Comparison of ENCODE assay signal across 15 mouse cellular contexts in genomic region chr11:24200310-24200709, GRCm38 (mm10).
DNase-seq lines count a peak whose midpoint lies in the region; ATAC-seq lines count a peak whose summit lies in the region.
"Had no signal": no experiment of that assay in that cellular context is flagged by ENCODE, and none has a peak within 500 bp of the region (broad histone marks: within the 10 kb centered on the region; RNA-seq: fewer than 3 reads in every experiment).

No protein-coding gene starts in this region.

- H3K9me3 ChIP-seq in heart, embryonic 10.5 days: no peaks in the 10 kb centered on the region
- H3K9me3 ChIP-seq: midbrain, embryonic 13.5 days; stomach, embryonic 15.5 days had no signal

- H3K4me3 ChIP-seq in heart, embryonic 10.5 days: no peak overlapping the region
- H3K4me3 ChIP-seq: midbrain, embryonic 13.5 days; stomach, embryonic 15.5 days had no signal

- ATAC-seq in granulocyte monocyte progenitor cell, adult 5-6 weeks (replicated peaks; ENCODE audit: poor library complexity, severe bottlenecking): peak; percentile 91
- ATAC-seq: hindbrain, postnatal 0 days; midbrain, embryonic 13.5 days had no signal

- peak overlapping the region; percentile 84; the same call in 1 of the 2 replicates for H3K27ac ChIP-seq in heart, embryonic 10.5 days
- H3K27ac ChIP-seq: hindbrain, postnatal 0 days; midbrain, embryonic 13.5 days; stomach, embryonic 15.5 days had no signal

- 75% methylated on average over 5 of the region's 5 CpGs for WGBS in heart, embryonic 10.5 days

- no peaks in the 10 kb centered on the region for H3K27me3 ChIP-seq in heart, embryonic 10.5 days (ENCODE audit: insufficient read depth, poor library complexity, severe bottlenecking)
- H3K27me3 ChIP-seq: stomach, embryonic 15.5 days had no signal

- no peak for DNase-seq in heart, embryonic 10.5 days (ENCODE audit: low spot score)
- no peak for DNase-seq in heart, postnatal 4 days
- DNase-seq in A20 (ENCODE audit: low read depth, low spot score) (peak; percentile 87), MN1 (ENCODE audit: low spot score) (no peak)
- DNase-seq in skeletal muscle tissue, adult 2 months (ENCODE audit: low read depth, low spot score): peak; percentile 6
- no peak for DNase-seq in gastrocnemius, postnatal 10 days
- DNase-seq in cerebellum, adult 9-10 months: no peak
- DNase-seq: cerebellum, adult 2 months; gastrocnemius, postnatal 14 days; kidney, adult 2 months; right cerebral cortex, postnatal 25 days had no signal

- no peaks in the 10 kb centered on the region for H3K36me3 ChIP-seq in heart, embryonic 10.5 days
- H3K36me3 ChIP-seq: midbrain, embryonic 13.5 days; stomach, embryonic 15.5 days had no signal

- peaks cover 50% of the 10 kb centered on the region for H3K4me1 ChIP-seq in heart, embryonic 10.5 days

Comparison
In these comparisons a context has a peak if more than half of its experiments do, and no peak if none do; other contexts are left out.
1. DNase-seq: peak in A20 (single experiment) and skeletal muscle tissue, adult 2 months (single experiment); none in heart, embryonic 10.5 days (single experiment), heart, postnatal 4 days (single experiment), gastrocnemius, postnatal 10 days (single experiment), cerebellum, adult 9-10 months (single experiment) and MN1 (single experiment).